In the genomic region with DNA sequence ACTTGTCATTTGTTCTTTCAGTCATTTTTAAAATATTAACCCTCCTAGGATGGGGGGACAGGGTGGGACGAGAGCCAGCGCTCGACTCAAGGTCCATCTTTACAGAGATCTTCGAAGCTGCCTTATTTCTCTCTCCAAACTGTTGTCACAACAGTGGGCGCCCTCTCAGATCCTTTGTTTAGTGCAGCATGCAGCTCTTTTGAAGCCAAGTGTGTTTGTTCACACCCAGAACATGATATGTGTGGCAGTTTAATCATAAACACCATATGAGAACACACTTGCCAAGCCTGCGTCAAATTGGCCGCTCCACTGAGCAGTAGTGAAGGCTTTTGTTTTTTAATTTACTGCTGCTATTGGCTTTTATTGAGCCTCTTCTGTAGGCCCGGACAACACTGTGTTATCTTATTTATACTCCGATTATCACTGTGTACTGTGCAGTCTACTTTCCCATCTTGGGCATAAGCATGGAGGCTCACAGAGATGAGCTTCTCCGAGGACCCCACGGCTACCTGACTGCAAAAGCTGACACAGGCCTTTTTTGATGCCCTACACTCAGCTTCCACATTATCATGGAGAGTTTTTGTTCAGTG, we compare ENCODE assay signal across 28 mouse cellular contexts. TPM values are rescaled to one million over a fixed set of nuclear protein-coding genes. Genes with fewer than 3 reads are reported as not detected.
DNase-seq lines count a peak whose midpoint lies in the region; ATAC-seq and TF ChIP-seq lines count a peak whose summit lies in the region.
"Had no signal": no experiment of that assay in that cellular context is flagged by ENCODE, and none has a peak within 500 bp of the region (broad histone marks: within the 10 kb centered on the region; RNA-seq: fewer than 3 reads in every experiment).

No protein-coding gene starts in this region.

- H3K27ac ChIP-seq in layer of hippocampus, adult 2 months: no peak overlapping the region
- H3K27ac ChIP-seq in hindbrain, embryonic 15.5 days (replicated peaks): peak overlapping the region; percentile 9; the same call in 1 of the 2 replicates
- H3K27ac ChIP-seq: left cerebral cortex, adult 2 months; limb, embryonic 15.5 days; liver, embryonic 14.5 days; neural tube, embryonic 12.5 days had no signal

- no peak overlapping the region for H3K4me2 ChIP-seq in hindbrain, embryonic 15.5 days
- H3K4me2 ChIP-seq: heart, embryonic 11.5 days; limb, embryonic 15.5 days; lung, embryonic 14.5 days; neural tube, embryonic 12.5 days had no signal

- no peak overlapping the region for H3K9ac ChIP-seq in hindbrain, embryonic 15.5 days
- H3K9ac ChIP-seq: limb, embryonic 15.5 days; liver, embryonic 14.5 days; lung, embryonic 14.5 days; neural tube, embryonic 12.5 days had no signal

- TF ChIP-seq POLR2A in brain, embryonic 14.5 days (IDR thresholded peaks at IDR 0.05; ENCODE audit: borderline replicate concordance, extremely low read depth, insufficient read depth, insufficient read length, poor library complexity, severe bottlenecking): no peak

- peak; percentile 40; the same call in 1 of the 2 replicates for ATAC-seq in hindbrain, embryonic 15.5 days (ENCODE audit: low FRiP score, low read depth)

- no peaks in the 10 kb centered on the region for H3K9me3 ChIP-seq in hindbrain, embryonic 15.5 days
- H3K9me3 ChIP-seq: limb, embryonic 15.5 days; neural tube, embryonic 12.5 days had no signal

- no peaks in the 10 kb centered on the region for H3K36me3 ChIP-seq in hindbrain, embryonic 15.5 days
- H3K36me3 ChIP-seq: neural tube, embryonic 12.5 days had no signal

- H3K4me1 ChIP-seq in hindbrain, embryonic 15.5 days (replicated peaks): peaks cover 10% of the 10 kb centered on the region; the same call in 1 of the 2 replicates
- H3K4me1 ChIP-seq: limb, embryonic 15.5 days had no signal

- peak; percentile 10 to 33 for DNase-seq in layer of hippocampus, postnatal 14 days (ENCODE audit: low spot score in 2 of 2)
- no peak for DNase-seq in layer of hippocampus, adult 2 months (ENCODE audit: low spot score in 2 of 2)
- DNase-seq in brain, embryonic 14.5 days (ENCODE audit: low read depth): peak; percentile 89
- DNase-seq in brain, embryonic 18.5 days (ENCODE audit: low read depth, low spot score): peak; percentile 61
- no peak for DNase-seq in heart, postnatal 4 days
- no peak for DNase-seq in frontal cortex, postnatal 25 days (ENCODE audit: low spot score in 2 of 2)
- DNase-seq: adrenal gland, adult 8-10 months; cerebellum, adult 9-10 months; gastrocnemius, postnatal 14 days; heart, adult 11 months; kidney, adult 11 months; kidney, postnatal 4 days; layer of hippocampus, adult 9-11 months; left cerebral cortex, postnatal 4 days; lung, embryonic 14.5 days; lung, postnatal 4 days had no signal

- H3K27me3 ChIP-seq in hindbrain, embryonic 15.5 days: no peaks in the 10 kb centered on the region
- H3K27me3 ChIP-seq: limb, embryonic 15.5 days; neural tube, embryonic 12.5 days had no signal

- H3K4me3 ChIP-seq in layer of hippocampus, adult 2 months: no peak overlapping the region
- no peak overlapping the region for H3K4me3 ChIP-seq in hindbrain, embryonic 15.5 days
- H3K4me3 ChIP-seq: left cerebral cortex, adult 2 months; limb, embryonic 15.5 days; neural tube, embryonic 12.5 days had no signal

- 61% methylated on average over 11 of the region's 11 CpGs for WGBS in hindbrain, embryonic 15.5 days

- no peak for TF ChIP-seq CTCF in layer of hippocampus, adult 2 months (conservative IDR thresholded peaks at IDR 0.05)
- TF ChIP-seq CTCF in brain, embryonic 14.5 days (IDR thresholded peaks at IDR 0.05; ENCODE audit: borderline replicate concordance, extremely low read depth, insufficient read depth, insufficient read length): no peak

RNA-seq across cellular contexts. Expression of gene L1td1, which starts 39.8 kb away (rescaled TPM):
- under 1 TPM in 1 of 2 experiments, not detected in 1; 0.36 TPM for total RNA-seq in layer of hippocampus, postnatal 14 days (2021)
- total RNA-seq in layer of hippocampus, adult 2 months (2021): not detected
- 0.04 and 0.31 TPM in 2 replicates for polyA plus RNA-seq in brain, embryonic 14.5 days (2012; rRNA removed)
- 0.08 TPM in 1 of 2 replicates, not detected in the other for polyA plus RNA-seq in hindbrain, embryonic 15.5 days (2015; fragmentation: Nextera tagmentation; extraction: Ambion mirVana)
- total RNA-seq in heart, postnatal 4 days (2021): not detected
- total RNA-seq: gastrocnemius, postnatal 14 days; left cerebral cortex, adult 2 months; left cerebral cortex, postnatal 4 days; megakaryocyte-erythroid progenitor cell, adult 5-6 weeks; MEL had no signal
- polyA plus RNA-seq: C2C12; embryonic facial prominence, embryonic 14.5 days; heart, postnatal 0 days; liver, embryonic 14.5 days; neural tube, embryonic 12.5 days; urinary bladder, adult 2 months had no signal

Comparison
In these comparisons a context has a peak if more than half of its experiments do, and no peak if none do; other contexts are left out.
1. DNase-seq: peak in layer of hippocampus, postnatal 14 days (2 of 2), brain, embryonic 14.5 days (single experiment) and brain, embryonic 18.5 days (single experiment); none in layer of hippocampus, adult 2 months (0 of 2), heart, postnatal 4 days (single experiment) and frontal cortex, postnatal 25 days (0 of 2).